1 mouse cellular context compared by ENCODE assay signal in the genomic region with DNA sequence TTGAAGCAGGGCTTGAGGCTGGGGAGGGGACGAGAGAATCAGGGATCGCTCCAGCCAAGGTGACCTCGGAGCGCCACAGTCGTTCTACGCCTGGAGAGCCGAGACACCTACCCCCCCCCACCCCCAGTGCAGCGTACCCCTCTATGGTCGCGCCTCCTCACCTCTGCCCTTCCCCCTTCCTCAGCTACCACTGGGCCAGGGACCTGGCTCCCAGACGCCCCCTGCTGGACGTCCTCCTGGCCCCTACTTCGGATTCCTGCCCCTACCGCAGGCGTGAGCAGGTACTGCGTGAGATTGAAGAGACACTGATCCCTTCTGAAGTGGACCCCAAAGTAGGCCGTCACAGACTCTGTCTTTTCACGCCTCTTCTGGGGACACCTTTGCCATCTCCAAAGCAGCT.
TF ChIP-seq lines count a peak whose summit lies in the region.

No protein-coding gene starts in this region.

TF ChIP-seq in CH12.LX, 34 proteins besides CTCF, POLR2A, EP300 and RAD21 (continued from another document):
- no peak for TF ChIP-seq TCF12 (IDR thresholded peaks at IDR 0.05; ENCODE audit: low read depth, low read length)
